Mouse (Mus musculus): ENCODE data around the gene Kctd15.
A peak's percentile ranks its signal among the peaks of the same experiment; 100 is the strongest.

Gene Kctd15

DNA sequence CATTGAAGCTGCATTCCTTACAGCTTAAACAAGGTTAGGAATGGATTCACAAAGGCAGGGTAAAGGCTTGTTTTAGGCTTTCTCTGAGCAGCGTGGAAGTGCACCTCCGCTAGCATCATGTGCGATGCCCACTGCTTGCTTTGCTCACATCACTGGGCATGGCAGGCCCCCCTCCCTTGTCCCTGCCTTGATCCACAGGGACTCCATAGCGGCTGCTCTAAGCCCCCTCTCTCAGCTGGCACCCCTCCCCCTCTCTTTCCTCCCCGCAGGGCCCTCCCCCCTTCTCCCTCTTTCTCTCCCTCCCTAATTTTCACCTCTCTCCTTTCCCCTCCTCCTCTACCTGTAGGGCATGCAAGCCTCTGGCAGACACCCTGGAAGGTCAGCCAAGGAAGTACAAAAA, 5.7 kb upstream of the Kctd15 start:
- no peak for DNase-seq

DNA sequence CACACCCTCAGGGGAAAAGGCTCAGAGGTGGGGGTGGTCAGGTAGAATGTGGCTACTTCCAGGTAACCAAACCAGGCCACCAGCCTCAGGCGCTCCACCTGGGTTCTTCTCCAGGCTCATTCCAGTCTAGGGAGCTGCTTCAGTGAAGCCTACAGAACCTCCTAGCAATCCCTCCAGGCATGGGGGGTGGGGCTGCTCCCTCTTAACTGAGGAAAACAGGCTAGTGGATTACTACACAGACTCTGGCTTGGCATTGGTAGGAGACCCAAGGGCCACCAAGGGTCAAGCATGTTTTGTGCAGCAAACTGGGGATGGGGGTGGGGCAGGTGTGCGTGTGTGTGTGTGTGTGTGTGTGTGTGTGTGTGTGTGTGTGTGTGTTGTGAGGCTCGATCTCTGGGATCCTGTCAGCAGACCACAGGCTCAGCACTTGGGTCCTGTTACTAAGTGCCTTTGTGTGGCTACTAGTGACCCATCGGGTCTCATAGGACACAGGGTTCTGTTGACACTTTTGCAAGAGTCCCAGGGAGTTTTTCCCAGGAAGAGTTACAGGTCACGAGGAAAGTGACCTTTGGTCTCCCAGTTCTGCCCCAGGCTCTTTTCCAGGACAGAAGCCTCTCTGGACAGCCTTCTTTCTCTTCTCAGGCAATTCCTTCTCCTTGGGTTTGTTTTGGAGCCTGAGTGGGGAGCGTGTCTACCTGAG, 3.0 kb upstream of the Kctd15 start:
- no peak for DNase-seq

- peak; percentile 97 for DNase-seq
These were observed 1.3 kb downstream of the Kctd15 start for GRCm38 (mm10) chr7:34655086-34655839.

DNA sequence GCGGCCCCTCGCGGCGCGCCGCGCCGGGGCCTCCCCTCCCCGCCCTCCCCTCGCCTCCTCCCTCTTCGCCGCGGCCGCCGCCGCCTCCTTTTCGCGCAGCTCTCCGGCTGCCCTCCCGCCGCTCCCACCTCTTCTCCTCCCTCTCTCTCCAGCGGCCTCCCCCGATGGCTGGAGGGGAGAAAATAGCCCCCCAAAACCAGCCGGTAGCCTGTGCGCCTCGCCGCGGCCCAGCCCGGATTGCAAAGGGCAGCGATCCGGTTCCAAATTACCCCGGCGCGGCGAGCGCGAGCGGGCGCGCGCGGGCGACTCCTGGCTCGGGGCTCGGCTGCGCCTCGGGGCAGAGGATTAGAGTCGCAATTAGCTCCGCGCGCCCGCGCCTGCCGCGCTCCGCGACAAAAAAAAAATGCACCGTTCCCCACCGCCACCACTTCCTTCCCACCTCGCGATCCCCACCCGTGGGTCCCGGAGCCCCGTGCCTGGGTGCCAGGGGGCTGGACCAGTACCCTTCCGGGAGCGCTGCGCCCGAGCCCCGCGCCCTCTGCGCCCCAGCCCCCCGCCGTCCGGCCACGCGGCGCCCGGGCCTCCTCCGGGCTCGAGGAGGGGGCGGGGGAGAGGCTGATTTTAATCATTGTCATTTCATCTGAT, 2.0 kb downstream of the Kctd15 start:
- DNase-seq: peak; percentile 90

GRCm38 (mm10) chr7:34653731-34654440, 2.6 kb downstream of the Kctd15 start:
- DNase-seq: peak; percentile 71

GRCm38 (mm10) chr7:34652751-34653502, 3.6 kb downstream of the Kctd15 start:
- DNase-seq: peak; percentile 73

GRCm38 (mm10) chr7:34651381-34651780, 5.2 kb downstream of the Kctd15 start:
- DNase-seq: no peak

DNA sequence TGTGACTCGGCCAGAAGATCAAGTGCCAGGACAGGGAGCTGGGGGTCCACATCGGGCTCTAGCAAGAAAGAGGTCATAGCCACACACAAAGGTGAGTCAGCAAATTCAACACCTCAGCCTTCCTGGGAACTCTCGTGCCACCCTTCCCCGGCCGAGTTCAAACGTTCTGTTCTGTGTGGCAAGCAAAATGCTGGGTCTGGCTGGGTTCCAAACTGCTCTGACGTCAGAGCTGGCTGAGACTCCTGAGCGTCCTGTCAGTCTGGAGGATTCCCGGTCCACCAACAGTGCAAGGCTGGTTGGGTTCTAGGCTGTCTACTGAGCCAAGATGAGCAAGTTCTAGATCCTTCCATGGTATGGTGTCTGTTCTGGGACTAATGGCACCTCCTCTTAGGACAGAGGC, 9.5 kb downstream of the Kctd15 start:
- DNase-seq: peak; percentile 34

DNA sequence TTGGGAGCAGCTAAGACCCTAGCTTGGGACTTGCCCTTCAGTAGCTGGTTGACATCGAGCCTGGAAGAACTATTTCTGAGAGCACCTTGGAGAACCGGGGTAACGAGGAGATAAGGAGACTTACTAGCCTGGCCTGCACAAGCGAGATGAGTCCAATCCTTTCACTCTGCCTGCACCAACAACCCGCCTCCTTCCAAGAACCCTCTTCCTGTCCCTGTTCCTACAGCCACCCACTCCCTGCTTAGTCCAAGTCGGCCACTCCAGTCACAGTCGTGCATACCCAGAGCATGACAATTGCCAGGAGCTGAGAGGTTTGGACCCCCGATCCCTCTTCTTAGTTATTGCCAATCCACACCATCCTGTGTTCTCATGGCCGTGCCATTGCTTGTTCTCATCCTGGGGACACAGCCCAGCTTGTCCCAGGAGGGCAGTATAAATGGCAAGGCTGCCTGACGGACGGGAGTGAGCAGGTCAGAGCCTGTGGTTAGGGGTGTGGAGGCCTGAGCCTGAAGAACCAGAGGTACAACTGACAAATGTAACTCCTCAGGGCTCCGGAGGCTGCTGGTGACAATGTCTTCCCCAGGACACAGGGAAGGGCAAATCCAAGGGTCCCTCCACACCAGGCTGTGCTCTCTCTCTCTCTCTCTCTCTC, 10.3 kb downstream of the Kctd15 start:
- no peak for DNase-seq

DNA sequence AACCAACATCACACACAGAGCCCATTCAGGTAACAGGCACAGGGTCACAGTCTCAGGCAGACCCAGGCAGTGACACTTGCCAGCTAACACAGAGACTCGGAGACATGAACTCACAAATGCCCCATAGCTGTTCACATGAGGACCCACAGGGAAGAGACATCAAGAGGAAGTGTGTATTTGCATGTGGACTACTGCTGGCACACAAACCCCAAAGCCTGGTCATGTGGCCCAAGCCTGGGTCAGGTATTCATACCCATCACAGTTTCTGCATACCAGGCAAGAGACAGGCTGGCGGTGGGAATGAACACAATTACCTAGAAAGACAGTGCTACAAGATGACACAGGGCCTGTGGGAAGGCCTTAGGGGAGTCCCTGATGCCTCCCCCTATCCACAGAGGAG, 10.9 kb downstream of the Kctd15 start:
- no peak for DNase-seq

GRCm38 (mm10) chr7:34644591-34644990, 11.9 kb downstream of the Kctd15 start:
- no peak for DNase-seq

DNA sequence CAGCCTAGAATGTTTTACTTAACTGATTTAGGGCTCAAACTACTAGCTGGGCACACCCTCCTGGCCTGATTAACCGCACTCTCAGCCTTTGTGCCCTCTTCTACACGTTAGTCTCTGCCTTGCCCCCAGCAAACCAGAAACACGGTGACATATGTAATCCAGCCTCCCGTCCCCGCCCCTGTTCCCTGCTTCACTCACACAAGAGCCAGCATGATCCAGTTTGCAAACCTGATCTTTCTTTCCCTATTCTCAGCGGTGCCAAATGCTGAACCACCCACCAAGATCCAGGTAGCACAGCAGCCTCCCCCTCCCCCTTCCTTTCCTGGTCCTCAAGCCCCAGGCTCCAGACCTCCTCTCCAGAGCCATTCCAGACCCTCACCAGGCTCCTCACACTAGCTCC, 13.2 kb downstream of the Kctd15 start:
- no peak for DNase-seq

DNA sequence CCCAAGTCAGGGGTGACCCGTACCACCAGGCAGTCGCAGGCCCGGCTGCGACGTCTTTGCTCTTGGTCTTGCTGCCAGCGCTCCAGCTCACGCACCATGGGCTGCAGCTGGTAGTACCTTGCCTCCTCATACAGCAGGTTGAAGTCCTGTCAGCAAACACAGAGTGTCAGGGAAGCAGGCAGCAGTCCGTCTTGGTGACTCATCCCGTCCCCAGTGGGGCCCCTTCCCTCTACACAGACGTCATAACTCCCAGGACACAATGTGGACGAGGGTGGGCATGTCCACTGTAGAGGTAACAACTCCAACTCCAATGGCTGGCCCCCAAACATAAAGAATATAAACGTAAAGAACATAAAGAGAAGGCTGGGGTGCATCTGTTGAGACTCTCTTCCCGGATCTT, 14.6 kb downstream of the Kctd15 start:
- no peak for DNase-seq

DNA sequence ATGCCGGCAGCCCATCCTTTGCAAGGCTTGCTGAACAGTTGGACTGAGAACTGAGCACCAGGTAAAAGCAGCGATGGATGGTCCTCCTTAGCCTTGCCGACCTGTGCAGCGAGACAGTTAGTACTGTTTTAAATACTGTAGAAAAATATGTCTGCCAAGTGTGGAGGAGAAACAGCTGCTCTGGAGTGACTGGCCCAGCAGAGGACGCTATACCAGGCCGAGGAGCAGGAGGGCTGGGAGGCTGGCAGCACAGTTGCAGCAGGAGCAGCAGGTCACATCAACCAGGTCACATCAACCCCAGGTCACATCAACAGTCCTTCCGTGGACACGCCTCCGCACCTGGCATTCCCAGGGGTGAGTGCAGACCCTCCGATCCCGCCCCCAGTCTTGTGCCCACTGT, 16.7 kb downstream of the Kctd15 start:
- no peak for DNase-seq

GRCm38 (mm10) chr7:34636661-34637060, 19.9 kb downstream of the Kctd15 start:
- no peak for DNase-seq

DNA sequence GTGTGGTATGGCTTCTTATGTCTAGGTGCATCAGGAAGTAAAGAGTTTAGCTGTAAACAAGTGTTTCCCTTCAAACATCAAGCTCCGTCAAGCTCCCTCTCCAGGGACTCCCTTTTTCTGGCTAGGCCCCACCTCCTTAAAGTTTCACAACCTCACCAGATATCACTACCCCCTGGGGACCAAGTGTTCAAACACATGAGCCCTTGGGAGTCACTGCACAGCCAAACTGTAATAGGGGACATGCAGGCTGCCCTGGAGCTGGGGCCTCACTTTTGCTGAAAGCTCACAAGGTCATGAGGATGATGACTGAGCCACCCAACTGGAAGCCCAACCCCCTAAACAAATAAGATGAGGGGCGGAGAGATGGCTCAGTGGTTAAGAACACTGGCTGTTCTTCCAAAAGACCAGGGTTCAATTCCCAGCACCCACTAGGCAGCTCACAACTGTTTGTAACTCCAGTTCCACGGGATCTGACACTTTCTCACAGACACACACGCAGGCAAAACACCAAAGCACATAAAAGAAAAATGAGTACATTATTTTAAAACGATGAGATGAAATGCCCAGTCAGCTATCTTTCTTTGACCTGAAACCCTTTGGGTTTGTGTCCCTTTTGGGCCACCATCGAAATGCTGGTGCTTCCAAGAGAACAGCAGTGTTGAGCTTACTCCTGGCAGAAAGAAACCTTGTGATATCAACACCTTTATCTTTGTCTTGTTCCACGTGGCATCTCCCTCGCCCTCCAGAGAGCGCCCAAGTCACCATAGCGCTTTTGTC, 23.4 kb downstream of the Kctd15 start:
- DNase-seq: no peak

DNA sequence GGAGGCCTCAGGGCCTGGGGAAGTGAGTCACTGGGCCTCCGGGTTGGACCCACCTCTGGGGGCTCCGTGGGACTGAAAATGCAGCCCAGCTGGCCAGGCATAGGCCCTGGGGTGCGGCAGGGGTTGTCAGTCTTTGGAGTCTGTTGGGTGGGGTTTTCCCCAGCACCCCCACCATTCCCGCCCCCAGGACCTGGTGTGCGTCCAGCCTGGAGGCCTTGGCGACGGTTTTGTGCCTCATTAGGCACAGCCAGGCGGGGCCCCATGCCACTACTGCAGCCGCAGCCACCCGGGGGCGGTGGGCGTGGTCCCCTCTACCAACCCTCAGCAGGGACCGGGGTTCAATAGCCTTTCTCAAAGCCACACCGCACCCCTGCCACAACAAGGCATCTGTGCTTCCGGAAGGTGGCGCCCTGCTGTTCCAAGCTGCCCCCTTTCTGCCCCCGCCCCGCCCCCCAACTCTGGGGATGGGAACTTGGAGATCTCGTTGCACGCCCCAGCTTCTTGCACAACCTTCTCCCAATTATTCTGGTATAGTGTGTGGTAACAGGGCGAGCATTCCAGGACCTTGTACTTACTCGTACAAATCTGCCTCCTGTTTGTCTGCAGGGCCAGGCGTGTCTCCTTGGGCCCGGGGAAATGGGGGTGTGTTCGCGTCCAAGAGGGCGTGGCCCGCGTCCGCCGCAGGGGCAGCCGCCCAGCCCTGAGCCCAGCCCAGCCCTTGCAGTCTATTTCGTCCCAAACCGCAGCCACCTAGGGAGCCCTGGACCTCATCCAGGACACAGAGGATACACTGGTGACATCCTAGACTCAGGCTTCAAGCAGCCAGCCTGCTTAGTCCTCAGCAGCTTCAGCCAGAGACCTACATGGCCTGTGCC, 26.1 kb downstream of the Kctd15 start:
- DNase-seq: peak; percentile 89

DNA sequence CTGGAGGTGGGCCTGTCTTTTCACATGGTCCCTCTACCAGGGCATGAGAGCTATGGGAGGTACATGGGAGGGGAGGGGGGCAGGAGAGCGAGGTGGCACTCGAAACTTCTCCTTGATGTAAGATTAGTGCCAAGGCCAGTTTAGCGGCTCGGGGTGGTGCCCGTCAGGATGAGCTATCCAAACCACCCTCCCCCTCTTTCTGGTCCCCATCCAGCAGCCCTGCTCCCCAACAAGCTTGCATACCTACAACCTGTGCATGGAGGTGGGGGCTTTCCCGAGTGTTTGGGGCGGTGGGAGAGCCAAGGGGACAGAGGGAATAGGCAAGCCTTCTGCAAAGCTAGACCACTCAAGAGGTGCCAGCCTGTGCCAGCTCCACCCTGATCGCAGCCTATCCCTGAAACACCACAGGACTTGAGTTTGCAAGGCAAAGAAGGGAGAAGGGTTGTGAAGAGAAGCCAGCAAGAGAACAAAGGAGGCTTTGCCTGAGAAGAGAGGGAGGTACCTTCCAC, 26.8 kb downstream of the Kctd15 start:
- DNase-seq: no peak

GRCm38 (mm10) chr7:34620411-34620810, 36.1 kb downstream of the Kctd15 start:
- DNase-seq: no peak
